ENCODE assay signal across 19 mouse cellular contexts in the genomic region with DNA sequence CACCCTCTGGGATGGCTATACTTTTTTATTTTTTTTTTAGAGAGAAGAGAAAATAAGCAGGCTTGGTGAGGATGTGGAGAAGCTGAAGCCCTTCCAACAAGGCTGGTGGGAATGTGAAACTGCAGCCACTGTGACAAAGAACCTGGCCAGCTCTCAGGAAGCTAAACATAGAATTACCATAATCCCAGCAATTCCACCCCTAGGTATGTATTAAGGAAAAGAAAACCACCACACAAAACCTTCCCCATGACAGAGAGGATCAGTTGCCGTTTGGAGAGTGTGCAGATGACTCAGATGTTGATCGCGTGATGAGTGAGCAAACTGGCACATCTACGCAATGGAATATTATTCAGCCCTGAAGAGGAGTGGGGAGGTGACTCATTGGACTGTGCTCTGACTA.
"Had no signal": no experiment of that assay in that cellular context is flagged by ENCODE, and none has a peak within 500 bp of the region (broad histone marks: within the 10 kb centered on the region; RNA-seq: fewer than 3 reads in every experiment).

No protein-coding gene starts in this region.

- ATAC-seq: liver, embryonic 12.5 days had no signal

- H3K36me3 ChIP-seq: limb, embryonic 10.5 days; limb, embryonic 13.5 days; liver, embryonic 12.5 days; liver, embryonic 15.5 days; stomach, embryonic 15.5 days had no signal

- H3K4me3 ChIP-seq: layer of hippocampus, adult 2 months; limb, embryonic 10.5 days; limb, embryonic 13.5 days; liver, embryonic 12.5 days; liver, embryonic 15.5 days; stomach, embryonic 15.5 days had no signal

- H3K9me3 ChIP-seq: limb, embryonic 10.5 days; limb, embryonic 13.5 days; liver, embryonic 12.5 days; liver, embryonic 15.5 days; stomach, embryonic 15.5 days had no signal

- H3K27ac ChIP-seq: layer of hippocampus, adult 2 months; limb, embryonic 13.5 days; liver, embryonic 12.5 days; liver, embryonic 15.5 days had no signal

- DNase-seq: kidney, adult 2 months; layer of hippocampus, adult 9-11 months; liver; lung, adult 18-20 months; lung, postnatal 14 days; lung, postnatal 4 days; midbrain, embryonic 14.5 days; right cerebral cortex, adult 18-20 months; right cerebral cortex, postnatal 14 days; right cerebral cortex, postnatal 4 days; thymus, adult 2 months; thymus, postnatal 4 days had no signal

- H3K27me3 ChIP-seq: limb, embryonic 13.5 days; liver, embryonic 15.5 days; stomach, embryonic 15.5 days had no signal

- H3K9ac ChIP-seq: limb, embryonic 13.5 days; liver, embryonic 12.5 days; liver, embryonic 15.5 days; stomach, embryonic 15.5 days had no signal

- H3K4me2 ChIP-seq: limb, embryonic 13.5 days; liver, embryonic 12.5 days; liver, embryonic 15.5 days; midbrain, embryonic 11.5 days; stomach, embryonic 15.5 days had no signal
